Mouse (Mus musculus) E14TG2a.4 (cell line): ENCODE results near the gene Arhgap27.
A peak's percentile ranks its signal among the peaks of the same experiment; 100 is the strongest.
"Not testable (repeated sequence)": the region's sequence is repeated elsewhere in the genome, so short reads cannot be mapped to it uniquely, and the experiment has no call there.

Source experiments
- H3K27me3 ChIP-seq: 2 replicates; pipeline ENCODE4 v1.6.1; 2014; ENCODE audit warnings: low read length, control low read depth; ENCODE audit not compliant: insufficient read depth
- H3K36me3 ChIP-seq: 2 replicates; pipeline ENCODE4 v1.6.1; 2014; ENCODE audit warnings: low read length, control low read depth; ENCODE audit not compliant: insufficient read depth
- H3K4me1 ChIP-seq: replicated peaks from 2 replicates; pipeline ENCODE4 v1.6.1; 2014; ENCODE audit warnings: low read depth, low read length, control low read depth
- H3K4me3 ChIP-seq: replicated peaks from 2 replicates; pipeline ENCODE4 v1.5.1; 2014; ENCODE audit warnings: mild to moderate bottlenecking, low read length
- H3K9me3 ChIP-seq: 2 replicates; pipeline ENCODE4 v1.6.1; 2014; ENCODE audit warnings: low read length, control low read depth
- CTCF ChIP-seq: conservative IDR thresholded peaks from 2 replicates; pipeline ENCODE4 v1.5.1; 2014; ENCODE audit warnings: low read length
- NANOG ChIP-seq: IDR thresholded peaks from 2 replicates; pipeline ENCODE4 v1.6.1; 2014; ENCODE audit warnings: borderline replicate concordance, low read length, mixed read lengths
- POU5F1 ChIP-seq: IDR thresholded peaks from 2 replicates; pipeline ENCODE4 v1.6.1; 2014; ENCODE audit warnings: low read length, borderline replicate concordance

The Arhgap27 gene

GRCm38 (mm10) chr11:103330651-103331319 lies 32.7 kb downstream of the Arhgap27 start:
- H3K9me3 ChIP-seq: peaks cover 13% of the 10 kb centered on the region
- TF ChIP-seq POU5F1 (no peak), CTCF (peak; percentile 24; the same call in 1 of the 2 replicates), NANOG (no peak)
- peaks cover 24% of the 10 kb centered on the region for H3K27me3 ChIP-seq
- no peak overlapping the region for H3K4me3 ChIP-seq
- peaks cover 48% of the 10 kb centered on the region for H3K4me1 ChIP-seq
- H3K36me3 ChIP-seq: no peaks in the 10 kb centered on the region

GRCm38 (mm10) chr11:103326950-103327349 lies 36.5 kb downstream of the Arhgap27 start:
- Histone ChIP-seq H3K4me1 (peaks cover 40% of the 10 kb centered on the region), H3K27me3 (peaks cover 18% of the 10 kb centered on the region), H3K36me3 (no peaks in the 10 kb centered on the region), H3K4me3 (no peak overlapping the region), H3K9me3 (no peaks in the 10 kb centered on the region)
- TF ChIP-seq CTCF: peak; percentile 88
- no peak for TF ChIP-seq POU5F1

GRCm38 (mm10) chr11:103325172-103325571 lies 38.3 kb downstream of the Arhgap27 start:
- no peaks in the 10 kb centered on the region for H3K36me3 ChIP-seq
- H3K4me3 ChIP-seq: no peak overlapping the region
- TF ChIP-seq NANOG: no peak
- no peak for TF ChIP-seq POU5F1
- peak; percentile 57 for TF ChIP-seq CTCF
- peaks cover 24% of the 10 kb centered on the region for H3K4me1 ChIP-seq
- H3K27me3 ChIP-seq: peaks cover 24% of the 10 kb centered on the region
- no peaks in the 10 kb centered on the region for H3K9me3 ChIP-seq

- Histone ChIP-seq H3K9me3 (no peaks in the 10 kb centered on the region), H3K27me3 (peaks cover 24% of the 10 kb centered on the region), H3K4me3 (no peak overlapping the region), H3K36me3 (no peaks in the 10 kb centered on the region), H3K4me1 (peaks cover 19% of the 10 kb centered on the region)
- TF ChIP-seq NANOG (no peak), POU5F1 (no peak), CTCF (no peak)
Measured at GRCm38 (mm10) chr11:103324723-103325122, 38.8 kb downstream of the Arhgap27 start.

- H3K9me3 ChIP-seq, H3K36me3 ChIP-seq, H3K4me3 ChIP-seq: not testable (repeated sequence)
- peaks cover 25% of the 10 kb centered on the region for H3K27me3 ChIP-seq
- H3K4me1 ChIP-seq: peaks cover 22% of the 10 kb centered on the region
Measured at GRCm38 (mm10) chr11:103322832-103323231, 40.7 kb downstream of the Arhgap27 start.

GRCm38 (mm10) chr11:103320646-103321045 lies 42.8 kb downstream of the Arhgap27 start:
- no peak for TF ChIP-seq POU5F1
- TF ChIP-seq NANOG: no peak
- TF ChIP-seq CTCF: no peak
- H3K4me1 ChIP-seq: peaks cover 18% of the 10 kb centered on the region

GRCm38 (mm10) chr11:103320196-103320595 lies 43.3 kb downstream of the Arhgap27 start:
- no peaks in the 10 kb centered on the region for H3K36me3 ChIP-seq
- H3K27me3 ChIP-seq: peaks cover 34% of the 10 kb centered on the region
- H3K4me3 ChIP-seq: no peak overlapping the region
- H3K9me3 ChIP-seq: no peaks in the 10 kb centered on the region
- TF ChIP-seq CTCF (no peak), POU5F1 (no peak), NANOG (no peak)
- H3K4me1 ChIP-seq: peaks cover 21% of the 10 kb centered on the region

More at GRCm38 (mm10) chr11:103320646-103321045, 42.8 kb downstream of the Arhgap27 start:
- Histone ChIP-seq H3K36me3 (no peaks in the 10 kb centered on the region), H3K9me3 (no peaks in the 10 kb centered on the region), H3K4me3 (no peak overlapping the region), H3K27me3 (peaks cover 34% of the 10 kb centered on the region)

- TF ChIP-seq NANOG (no peak), CTCF (no peak), POU5F1 (no peak)
- H3K4me1 ChIP-seq: peaks cover 16% of the 10 kb centered on the region
- H3K27me3 ChIP-seq: peaks cover 23% of the 10 kb centered on the region
- H3K36me3 ChIP-seq: no peaks in the 10 kb centered on the region
- H3K4me3 ChIP-seq: no peak overlapping the region
- H3K9me3 ChIP-seq: no peaks in the 10 kb centered on the region
Measured at GRCm38 (mm10) chr11:103318042-103318441, 45.5 kb downstream of the Arhgap27 start.

GRCm38 (mm10) chr11:103315379-103315778 lies 48.1 kb downstream of the Arhgap27 start:
- Histone ChIP-seq H3K4me1 (peaks cover 19% of the 10 kb centered on the region), H3K27me3 (peaks cover 31% of the 10 kb centered on the region), H3K36me3 (no peaks in the 10 kb centered on the region), H3K9me3 (no peaks in the 10 kb centered on the region), H3K4me3 (no peak overlapping the region)
- TF ChIP-seq NANOG (no peak), CTCF (no peak), POU5F1 (no peak)
